Mouse (Mus musculus) c-Kit-positive CD71-positive TER-119-negative erythroid progenitor cells, embryonic 14.5 days (primary cell): Measurements from ENCODE around the gene Obp2b.
"Not testable (repeated sequence)": the region's sequence is repeated elsewhere in the genome, so short reads cannot be mapped to it uniquely, and the experiment has no call there.

ENCODE experiments used
- DNase-seq: peaks from one replicate; pipeline ENCODE4 v3.0.0-alpha.2; 2013; ENCODE audit warnings: low read depth

The Obp2b gene

DNA sequence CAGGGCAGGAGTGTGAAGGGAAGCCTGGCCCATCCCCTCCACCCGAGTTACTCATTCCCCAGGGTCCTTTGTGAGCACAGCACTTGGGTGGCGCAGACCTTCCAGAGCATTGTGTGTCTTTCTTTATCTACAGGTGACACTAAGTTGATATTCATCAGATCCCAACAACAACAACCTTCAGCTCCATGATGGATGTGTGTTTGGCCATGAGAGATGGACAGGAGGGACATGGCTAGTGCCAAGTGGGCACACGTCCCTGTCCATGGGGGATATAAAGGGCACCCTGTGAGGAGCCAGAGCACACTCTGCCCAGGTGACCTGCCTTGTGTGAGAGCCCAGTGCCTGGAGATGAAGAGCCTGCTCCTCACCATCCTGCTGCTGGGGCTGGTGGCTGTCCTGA is at the start of gene Obp2b:
Gene Obp2b (plus strand): TSS at position 301 of the 400 bp plus-strand sequence.
- not testable (repeated sequence) for DNase-seq

DNA sequence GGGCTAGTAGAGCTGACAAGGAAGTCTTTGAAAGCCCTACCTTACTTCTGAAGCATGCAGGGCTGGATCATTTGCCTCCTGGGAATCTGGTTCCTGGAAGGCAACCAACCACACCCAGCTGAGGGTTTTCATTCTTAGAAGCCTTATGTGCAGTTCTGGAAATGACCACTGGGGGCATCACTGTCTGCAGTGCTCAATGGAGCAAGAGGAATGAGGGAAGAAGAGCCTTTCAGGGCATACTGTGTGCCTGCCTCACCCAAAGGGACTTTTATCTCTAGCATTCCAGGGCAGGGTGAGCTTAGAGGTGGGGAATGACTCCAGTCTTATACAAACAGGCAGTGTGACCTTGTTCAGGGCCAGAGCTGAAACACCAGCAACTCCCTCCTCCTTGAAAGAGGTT is 42.2 kb upstream of the Obp2b start:
- DNase-seq: peak; percentile 73

DNA sequence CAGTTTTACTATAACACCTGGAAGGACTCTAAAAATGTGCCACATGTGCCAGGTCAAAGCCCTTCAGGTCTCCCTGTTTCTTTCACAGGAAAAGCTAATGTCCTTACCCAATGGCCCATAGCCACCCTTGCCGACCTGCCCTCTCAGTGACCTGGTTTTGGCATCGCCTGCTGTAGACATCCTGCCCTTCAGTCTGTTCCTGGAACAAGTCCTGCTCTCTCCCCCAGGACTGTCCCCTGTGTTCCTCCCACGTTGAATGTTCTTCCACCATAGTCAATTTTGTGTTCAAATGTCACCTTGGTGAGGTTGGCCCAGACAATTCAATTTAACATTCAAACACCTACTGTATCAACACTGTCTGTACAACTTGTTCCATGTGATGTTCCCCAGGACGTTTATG is 39.9 kb upstream of the Obp2b start:
- DNase-seq: no peak

DNA sequence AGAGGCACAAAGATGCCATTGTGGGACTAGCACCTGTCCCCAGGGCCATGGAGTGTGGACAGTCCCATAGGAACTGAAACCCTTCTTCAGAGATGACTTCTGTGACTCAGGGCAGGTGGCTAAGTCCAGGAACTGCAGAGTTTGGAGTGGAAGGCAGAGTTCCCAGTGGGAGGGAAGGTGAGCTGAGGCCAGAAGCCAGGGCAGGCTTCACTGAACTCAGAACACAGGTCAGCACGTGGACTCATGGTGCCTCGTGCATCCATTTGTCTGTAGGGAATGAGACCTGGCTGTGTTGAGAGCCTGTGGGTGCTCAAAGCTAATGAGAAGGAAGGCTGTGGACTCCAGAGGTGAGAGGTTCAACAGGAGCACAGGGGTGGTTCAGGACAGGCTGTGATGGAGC is 38.1 kb upstream of the Obp2b start:
- DNase-seq: no peak

DNA sequence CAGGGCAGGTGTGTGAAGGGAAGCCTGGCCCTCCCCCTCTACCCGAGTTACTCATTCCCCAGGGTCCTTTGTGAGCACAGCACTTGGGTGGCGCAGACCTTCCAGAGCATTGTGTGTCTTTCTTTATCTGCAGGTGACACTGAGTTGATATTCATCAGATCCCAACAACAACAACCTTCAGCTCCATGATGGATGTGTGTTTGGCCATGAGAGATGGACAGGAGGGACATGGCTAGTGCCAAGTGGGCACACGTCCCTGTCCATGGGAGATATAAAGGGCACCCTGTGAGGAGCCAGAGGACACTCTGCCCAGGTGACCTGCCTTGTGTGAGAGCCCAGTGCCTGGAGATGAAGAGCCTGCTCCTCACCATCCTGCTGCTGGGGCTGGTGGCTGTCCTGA is 37.1 kb upstream of the Obp2b start, which contains the start of gene Obp2a:
Gene Obp2a (plus strand): TSS at position 301 of the 400 bp plus-strand sequence.
- DNase-seq: not testable (repeated sequence)

DNA sequence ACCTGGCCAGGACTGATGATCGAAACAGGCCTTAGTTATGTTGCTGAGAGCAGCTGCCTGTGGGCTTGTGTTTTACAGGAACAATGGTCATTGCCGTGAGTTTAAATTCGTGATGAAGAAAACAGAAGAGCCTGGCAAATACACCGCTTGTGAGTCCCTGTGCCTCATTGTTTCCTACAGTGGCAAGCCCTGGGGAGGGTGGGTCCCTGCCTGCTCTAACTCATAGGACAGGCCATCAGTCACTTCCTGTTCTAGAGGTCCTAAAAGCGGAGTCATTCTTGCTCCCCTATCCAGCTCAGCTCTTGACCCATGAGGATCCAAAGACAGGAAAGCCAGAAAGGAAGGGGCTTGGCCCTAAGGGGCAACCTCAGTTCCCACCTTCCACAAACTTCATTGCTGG is 35.8 kb upstream of the Obp2b start:
- no peak for DNase-seq

DNA sequence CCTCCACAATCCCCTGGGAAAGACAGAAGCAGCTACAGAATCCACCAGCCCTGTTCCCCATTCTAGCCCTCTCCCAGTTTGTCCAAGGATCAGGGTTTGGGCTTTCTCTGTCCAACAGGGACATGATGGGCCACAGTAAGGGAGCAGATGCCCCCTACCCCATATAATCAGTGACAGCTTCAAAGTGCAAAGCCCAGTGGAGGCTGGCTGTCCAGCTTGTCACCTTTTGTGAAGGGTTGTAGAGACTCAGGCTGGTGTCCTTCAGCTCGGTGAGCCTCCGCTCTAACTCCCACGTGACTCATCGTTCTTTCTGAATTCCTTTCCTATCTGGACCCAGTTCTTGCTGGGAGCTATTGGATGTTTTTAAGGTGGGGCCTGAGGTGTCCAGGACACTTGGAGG is 33.1 kb upstream of the Obp2b start:
- DNase-seq: no peak

DNA sequence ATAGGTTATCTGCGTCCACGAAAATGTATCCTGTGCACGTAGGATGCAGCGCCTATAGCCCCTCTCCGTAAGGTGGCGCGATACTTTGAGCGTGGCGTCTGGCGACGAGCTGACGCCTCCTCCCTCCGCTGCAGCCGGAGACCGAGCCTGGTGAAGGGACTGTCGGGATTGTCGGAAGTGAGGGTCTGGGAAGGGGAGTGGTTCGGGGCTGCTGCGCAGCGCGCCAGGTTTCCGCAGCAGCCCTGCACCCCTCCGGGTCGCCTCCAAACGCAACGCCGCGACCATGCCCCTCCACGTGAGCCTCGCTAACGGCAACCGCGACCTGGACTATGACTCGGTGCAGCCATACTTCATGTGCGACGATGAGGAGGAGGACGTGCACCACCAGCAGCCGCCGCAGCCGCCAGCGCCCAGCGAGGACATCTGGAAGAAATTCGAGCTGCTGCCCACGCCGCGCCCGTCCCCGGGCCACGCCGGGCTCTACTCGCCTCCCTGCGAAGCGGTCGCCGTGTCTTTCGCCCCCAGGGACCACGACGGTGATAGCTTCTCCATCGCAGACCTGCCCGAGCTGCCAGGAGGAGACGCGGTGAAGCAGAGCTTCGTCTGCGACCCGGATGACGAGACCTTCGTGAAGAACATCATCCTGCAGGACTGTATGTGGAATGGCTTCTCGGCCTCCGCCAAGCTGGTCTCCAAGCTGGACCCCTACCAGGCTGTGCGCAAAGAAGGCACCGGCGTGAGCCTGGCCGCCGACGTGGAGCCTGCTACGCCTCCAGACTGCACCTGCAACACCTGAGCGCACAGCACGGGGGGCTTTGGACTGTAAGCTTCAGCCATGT is 29.9 kb upstream of the Obp2b start, which contains the start of gene Bmyc:
Gene Bmyc (plus strand): TSS at position 97 of the 839 bp plus-strand sequence.
- DNase-seq: peak; percentile 37

DNA sequence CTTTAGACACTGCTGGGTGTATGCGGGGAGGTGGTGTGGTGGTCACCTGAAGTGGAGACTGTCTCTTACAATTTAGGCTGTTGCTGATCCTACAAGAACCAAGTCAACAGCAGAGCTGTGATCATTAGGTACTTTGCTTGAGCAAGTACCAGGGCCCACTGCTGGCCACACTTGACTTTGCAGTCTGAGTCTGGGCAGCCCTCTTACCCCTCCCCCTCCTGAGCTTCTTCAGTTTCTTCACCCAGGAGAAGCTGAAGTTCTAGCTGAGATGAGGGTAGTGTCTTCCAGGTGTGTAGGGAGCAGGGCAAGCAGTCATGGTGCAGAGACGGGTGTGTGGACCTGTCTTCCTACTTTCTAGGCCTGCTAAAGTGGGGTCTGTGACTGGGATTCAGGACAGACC is 28.7 kb upstream of the Obp2b start:
- no peak for DNase-seq

DNA sequence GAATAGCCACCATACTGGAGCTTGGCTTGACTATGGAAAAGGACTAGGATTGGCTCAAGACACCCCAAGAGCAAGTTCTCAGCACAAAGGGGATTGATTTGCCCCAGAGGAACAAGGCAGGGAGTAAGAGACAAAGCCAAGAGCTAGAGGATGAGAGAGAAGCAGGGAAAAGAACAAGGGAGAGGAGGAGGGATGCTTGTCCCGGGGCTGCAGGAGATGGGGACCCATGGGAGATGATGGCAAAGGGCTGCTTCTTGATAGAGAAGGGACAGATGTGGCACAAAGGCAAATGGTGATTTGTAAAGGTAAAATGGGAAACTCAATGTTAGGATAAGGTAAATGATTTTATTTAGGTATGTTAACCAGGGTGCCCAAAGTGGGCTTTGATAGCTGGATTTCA is 27.8 kb upstream of the Obp2b start:
- DNase-seq: not testable (repeated sequence)

DNA sequence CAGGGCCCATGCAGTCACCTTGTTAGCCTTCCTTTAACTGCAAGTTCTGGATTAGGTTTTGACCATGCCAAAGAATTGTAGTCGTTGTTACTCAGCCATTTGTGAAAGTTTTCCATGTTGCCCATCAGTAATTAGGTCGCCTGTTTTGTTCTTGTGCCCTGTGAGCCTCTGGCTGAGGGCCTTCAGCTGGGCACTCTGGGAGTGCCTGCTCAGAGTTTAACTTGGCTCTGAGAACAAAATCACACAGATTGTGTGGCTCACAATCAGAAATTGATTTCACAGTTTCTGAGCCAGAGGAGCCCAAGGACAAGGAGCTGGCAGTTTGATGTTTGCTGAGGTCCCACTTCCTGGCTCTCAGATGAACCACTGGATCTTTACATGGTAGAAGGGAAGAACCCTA is 27.0 kb upstream of the Obp2b start:
- not testable (repeated sequence) for DNase-seq

DNA sequence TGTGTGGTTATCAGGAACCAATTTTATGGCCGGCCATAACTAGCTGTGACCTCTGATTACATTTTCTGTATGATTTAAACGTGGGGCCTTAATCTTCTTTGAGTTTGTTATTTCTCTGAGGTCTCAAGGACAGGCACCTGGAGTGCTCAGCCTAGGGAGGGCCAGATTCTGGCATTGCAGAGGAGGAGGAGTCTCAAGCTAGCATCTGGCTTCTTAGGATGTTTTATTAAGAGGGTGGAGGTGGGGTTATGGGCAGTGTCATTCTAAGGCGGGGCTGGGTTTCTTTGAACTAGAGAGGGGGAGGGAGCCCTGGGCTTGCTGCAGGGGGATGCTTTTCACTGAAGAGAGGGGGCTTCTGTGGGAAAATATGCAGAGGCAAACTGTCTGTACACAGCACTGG is 25.2 kb upstream of the Obp2b start:
- not testable (repeated sequence) for DNase-seq

DNA sequence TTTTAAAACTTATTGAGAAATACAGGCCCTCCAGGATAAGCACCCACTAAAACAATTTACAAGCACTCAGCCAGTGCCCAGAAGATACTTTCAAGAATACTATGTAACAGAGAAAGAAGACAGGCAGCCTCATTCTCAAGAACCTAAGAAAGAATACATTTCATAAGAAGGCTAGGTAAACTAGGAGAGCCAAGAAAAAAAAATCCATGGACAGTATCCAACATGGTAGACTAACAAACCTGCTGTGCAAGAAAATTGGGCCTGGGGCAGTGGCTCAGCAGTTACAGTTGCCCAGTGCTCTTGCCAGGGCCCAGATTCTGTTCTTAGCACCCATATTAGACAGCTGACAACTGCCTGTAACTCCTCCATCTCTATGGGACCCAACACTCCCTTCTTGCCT is 19.6 kb upstream of the Obp2b start:
- no peak for DNase-seq

DNA sequence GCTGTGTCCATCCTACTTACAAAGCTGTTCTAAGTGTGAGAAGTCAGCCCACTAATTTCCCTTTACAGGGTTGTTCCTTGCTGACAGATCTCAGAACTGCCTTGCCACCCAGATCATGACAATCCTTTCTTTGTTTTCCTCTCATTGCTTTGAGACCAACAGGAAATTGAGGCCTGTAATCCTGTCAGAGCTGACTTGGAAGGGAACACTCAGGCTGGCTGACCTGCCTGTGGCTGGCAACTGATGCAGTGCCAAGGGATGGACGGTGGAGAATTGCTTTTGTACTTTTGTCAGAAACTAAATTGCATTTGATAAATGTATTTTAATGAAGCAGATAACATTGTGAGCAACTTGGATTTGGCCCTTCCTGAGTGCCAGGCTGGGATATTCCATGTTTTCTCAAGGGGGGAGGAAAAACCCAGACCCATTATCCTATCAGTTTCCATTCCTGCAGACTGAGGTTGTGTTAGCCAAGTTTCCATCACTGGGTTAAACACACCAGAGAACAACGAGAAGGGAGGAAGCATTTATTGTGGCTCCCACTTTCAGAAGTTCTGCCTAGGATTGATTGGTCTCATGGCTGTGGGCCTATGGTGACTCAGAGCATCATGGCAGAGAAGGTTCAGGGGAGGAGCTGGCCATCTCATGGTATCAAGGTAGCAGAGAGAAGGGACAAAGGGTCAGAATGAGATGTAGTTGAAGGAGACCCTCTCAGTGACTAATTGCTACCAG is 3.4 kb upstream of the Obp2b start:
- DNase-seq: no peak

DNA sequence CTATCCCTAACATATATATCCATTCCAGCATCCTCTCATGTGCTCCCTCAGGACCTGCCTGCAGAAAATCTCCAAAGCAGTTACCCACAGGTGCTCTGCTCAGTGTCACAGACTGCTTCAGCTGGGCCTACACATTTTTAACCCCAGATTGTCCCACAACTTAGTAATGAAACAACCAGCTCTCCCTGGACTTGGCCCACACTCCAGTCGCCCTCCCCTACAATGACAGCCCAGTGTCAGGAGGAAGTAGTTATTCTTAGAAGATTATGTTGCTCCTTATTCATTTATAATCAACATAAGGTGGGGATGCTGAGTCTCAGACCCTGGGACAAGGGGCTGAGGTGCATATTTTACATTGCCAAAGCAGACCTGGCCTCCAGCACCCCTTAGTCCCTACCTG is 4.9 kb downstream of the Obp2b start:
- DNase-seq: no peak

DNA sequence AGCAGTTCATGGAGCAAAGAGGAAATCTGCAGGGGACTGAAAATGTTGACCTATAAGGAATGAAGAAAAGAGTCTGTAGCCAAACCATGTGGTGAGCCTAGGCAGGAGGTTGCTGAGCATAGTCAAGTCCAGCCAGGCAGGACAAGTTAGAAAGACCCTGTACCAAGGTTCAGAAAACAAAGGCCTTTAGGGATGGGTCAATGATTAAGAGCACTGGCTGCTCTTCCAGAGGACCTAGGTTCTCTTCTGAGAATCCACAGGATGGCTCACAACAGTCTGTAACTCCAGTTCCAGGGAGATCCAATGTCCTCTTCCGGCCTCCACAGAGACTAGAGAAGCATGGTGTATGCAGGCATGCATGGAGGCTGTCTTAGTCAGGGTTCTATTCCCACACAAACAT is 17.4 kb downstream of the Obp2b start:
- DNase-seq: no peak

DNA sequence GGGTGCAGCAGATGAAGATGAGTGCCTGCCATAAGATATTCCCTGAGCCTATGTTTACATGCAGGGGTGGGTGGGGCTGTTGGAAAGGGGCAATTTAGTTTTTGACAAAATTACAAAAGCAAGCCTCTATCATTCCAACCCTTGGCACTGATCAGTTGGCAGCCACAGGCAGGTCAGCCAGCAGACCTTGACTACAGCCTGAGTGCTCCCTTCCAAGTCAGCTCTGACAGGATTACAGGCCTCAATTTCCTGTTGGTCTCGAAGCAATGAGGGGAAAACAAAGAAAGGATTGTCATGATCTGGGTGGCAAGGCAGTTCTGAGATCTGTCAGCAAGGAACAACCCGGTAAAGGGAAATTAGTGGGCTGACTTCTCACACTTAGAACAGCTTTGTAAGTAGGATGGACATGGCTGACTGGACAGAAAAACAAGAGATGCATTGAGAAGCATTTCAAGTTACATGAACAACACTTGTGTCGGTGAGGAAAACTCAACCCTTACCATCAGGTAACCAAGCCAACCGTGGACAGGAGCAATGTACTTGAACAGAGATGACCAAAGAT is 21.3 kb downstream of the Obp2b start:
- no peak for DNase-seq

DNA sequence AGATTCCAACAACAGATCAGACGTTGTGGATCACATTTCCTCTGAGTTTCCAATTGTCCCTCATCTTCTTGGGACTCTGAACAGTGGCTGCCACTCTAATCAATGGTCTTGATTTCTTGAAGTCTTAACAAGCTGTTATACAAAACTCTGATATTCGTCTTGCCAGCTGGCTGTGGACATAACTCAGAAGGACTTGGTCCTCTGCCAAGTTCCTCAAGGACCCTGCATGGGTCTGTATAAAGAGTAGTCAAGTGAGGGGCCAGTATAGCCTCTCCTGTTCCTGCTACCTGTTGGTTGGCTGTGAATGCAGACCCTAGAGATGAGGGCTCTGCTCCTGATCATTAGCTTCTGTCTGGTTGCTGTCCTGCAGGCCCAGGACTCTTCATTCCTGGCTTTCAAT is 28.5 kb downstream of the Obp2b start, which contains the start of gene Lcn3:
Gene Lcn3 (plus strand): TSS at position 301 of the 400 bp plus-strand sequence.
- no peak for DNase-seq

DNA sequence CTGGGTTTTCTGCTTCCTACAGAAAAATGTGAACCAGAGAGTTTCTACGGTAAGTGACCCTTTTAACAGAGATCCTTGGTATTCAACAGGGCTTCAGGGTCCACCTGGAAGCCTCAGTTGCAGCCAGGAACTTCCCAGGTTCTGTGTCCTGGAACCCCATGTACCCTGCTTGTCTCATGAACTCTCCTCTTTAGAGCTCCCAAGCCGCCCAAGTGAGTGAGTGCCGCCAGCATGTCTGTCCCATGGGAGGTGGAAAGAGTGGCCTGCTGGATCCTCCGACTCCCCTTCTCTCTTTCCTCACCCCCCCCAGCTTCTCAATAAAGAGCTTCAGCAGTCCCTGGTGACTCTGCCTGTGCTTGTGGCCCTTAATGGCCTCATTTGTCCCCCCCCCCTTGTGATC is 31.0 kb downstream of the Obp2b start:
- DNase-seq: no peak

DNA sequence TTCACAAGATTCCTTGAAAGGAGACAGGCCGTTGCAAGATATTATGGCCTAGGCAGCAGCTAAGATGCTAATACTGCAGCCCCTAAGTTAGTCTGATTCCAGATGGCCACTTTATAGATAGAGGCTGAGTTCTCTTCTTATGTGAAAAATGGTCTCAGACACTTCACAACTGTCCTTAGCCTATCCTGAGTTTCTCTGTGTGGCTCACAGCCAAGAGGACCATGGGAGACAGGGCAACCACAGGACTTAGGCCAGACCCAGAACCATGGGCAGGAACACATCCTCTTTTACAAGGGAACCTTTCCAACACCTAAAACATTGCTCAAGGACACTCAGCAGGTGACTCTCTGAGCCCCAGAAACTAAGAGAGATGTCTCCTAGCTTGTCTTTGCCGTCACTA is 36.7 kb downstream of the Obp2b start:
- no peak for DNase-seq

DNA sequence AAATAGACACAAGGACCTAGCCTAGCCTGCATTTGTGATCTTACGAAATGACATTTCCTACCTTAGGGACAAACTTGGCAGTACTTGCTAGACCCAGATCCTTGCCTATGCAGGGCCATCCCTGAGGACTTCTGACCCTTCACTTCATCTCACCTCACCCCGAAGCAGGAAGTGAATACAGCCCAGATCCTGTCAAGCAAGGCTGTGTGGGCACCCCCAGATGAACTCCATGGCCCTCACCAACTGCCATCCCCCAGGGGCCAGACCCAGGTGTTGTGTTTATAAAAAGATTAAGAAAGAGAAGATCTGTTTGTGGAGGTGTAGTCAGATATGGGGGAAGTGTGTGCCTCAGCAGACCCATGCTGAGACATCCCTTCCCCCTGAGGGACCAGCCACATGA is 37.8 kb downstream of the Obp2b start:
- DNase-seq: no peak

DNA sequence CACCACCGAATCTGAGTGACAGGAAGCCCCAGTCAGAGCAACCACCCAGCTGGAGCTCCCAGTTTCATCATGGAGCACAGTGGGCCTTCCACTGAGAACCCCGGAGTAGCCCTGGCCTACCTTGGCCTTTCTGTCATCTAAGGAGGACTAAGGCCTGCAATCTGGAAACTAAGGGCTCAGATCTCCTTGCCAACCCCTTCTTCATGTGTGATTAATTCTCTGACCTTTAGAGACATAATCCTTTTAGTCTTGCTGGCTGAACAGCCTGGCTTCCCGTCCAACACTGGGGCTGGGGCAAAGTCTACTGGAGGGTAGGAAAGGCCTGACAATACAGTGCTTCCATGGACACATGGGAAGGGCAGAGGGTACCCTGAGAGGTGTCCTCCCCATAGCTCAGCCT is 39.2 kb downstream of the Obp2b start:
- DNase-seq: no peak

DNA sequence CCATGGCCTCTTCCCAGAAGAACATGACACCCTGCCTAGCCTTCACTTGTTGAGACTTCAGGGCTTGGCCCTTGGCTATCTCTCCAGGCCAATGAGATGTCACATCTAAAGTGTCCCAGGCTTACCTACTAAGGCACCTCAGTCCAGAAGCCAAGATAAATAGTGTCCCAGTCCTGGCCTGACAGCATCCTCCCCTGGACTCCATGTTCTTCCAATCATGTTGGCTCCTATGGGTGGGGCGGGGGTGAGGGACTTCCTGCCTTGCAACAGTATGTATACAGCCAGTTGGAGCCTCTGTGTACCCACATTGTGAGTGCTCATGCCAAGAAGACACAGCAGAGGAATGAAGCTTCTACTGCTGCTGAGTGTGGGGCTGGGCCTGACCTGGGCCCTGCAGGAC is 39.9 kb downstream of the Obp2b start, which contains the start of gene Lcn11:
Gene Lcn11 (plus strand): TSS at position 301 of the 400 bp plus-strand sequence.
- DNase-seq: no peak
